Mouse (Mus musculus): ENCODE data around the gene Myof.

- TF ChIP-seq POLR2A (IDR thresholded peaks at IDR 0.05; ENCODE audit: low read depth, low read length) (no peak), CTCF (IDR thresholded peaks at IDR 0.05; ENCODE audit: extremely low read depth, insufficient read length, insufficient replicate concordance, low read depth, low read length) (no peak)
Observed at GRCm38 (mm10) chr19:38015873-38016254, 27.5 kb downstream of the Myof start.
